Comparison of ENCODE assay signal across 8 mouse cellular contexts in the genomic region with DNA sequence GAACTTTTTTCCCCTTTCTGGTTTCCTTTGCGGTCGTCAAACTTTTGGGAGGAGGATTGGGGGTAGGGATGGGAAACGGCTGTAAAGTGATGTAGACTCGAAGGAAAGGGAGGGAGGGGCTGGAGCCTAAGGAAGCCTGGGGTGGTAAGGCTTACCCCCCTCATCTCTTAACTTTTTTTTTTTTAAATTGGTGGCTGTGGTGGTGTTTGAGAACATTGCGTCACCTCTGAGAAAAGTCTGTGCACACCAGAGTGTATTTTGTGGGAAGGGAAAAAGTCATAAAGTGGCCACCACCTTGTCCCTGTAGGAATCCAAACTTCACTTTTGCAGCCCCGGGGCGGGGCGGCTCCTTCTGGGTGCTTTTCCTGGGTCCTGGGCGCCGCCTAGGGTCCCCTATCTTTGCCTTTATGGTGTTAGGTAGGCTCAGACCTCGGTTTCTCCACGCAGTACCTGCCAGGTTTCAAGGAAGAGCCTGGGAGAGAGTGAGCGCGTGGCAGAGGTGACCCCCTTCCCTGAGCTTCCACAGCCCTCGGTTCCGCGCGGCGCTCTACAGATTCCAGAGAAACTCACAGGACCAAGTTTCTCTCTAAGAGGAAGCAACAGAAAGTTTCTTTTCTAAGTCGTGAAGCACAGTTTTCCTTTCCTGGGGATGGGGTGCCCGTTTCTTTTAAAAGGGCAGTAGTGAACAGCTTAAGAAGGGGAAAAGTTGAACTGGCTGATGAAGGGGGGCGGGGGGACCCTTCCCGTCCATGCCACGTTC. TPM values are rescaled to one million over a fixed set of nuclear protein-coding genes. Genes with fewer than 3 reads are reported as not detected.
DNase-seq lines count a peak whose midpoint lies in the region; ATAC-seq and TF ChIP-seq lines count a peak whose summit lies in the region.

No protein-coding gene starts in this region.

- H3K9ac ChIP-seq in forebrain, embryonic 15.5 days (replicated peaks), result peak overlapping the region; percentile 61
- H3K9ac ChIP-seq in intestine, embryonic 15.5 days, result peak overlapping the region; percentile 74
- H3K9ac ChIP-seq in lung, postnatal 0 days (replicated peaks; ENCODE audit: low read depth), result peak overlapping the region; percentile 43
- peak overlapping the region; percentile 59 for H3K9ac ChIP-seq in stomach, embryonic 15.5 days

- no peaks in the 10 kb centered on the region for H3K36me3 ChIP-seq in forebrain, embryonic 15.5 days
- no peaks in the 10 kb centered on the region for H3K36me3 ChIP-seq in intestine, embryonic 15.5 days
- H3K36me3 ChIP-seq in lung, postnatal 0 days (ENCODE audit: insufficient read depth, low read length), result no peaks in the 10 kb centered on the region
- H3K36me3 ChIP-seq in stomach, embryonic 15.5 days, result no peaks in the 10 kb centered on the region

- H3K4me1 ChIP-seq in forebrain, embryonic 15.5 days, result peaks cover 12% of the 10 kb centered on the region
- H3K4me1 ChIP-seq in intestine, embryonic 15.5 days (replicated peaks), result peaks cover 11% of the 10 kb centered on the region; the same call in 1 of the 2 replicates
- no peaks in the 10 kb centered on the region for H3K4me1 ChIP-seq in lung, postnatal 0 days (ENCODE audit: insufficient read depth, low read depth, low read length)
- H3K4me1 ChIP-seq in stomach, embryonic 15.5 days, result 0 out of 2 replicates have a peak, but pooled peaks cover 11% of the 10 kb centered on the region

- peak; percentile 16 for DNase-seq in urinary bladder, postnatal 25 days (ENCODE audit: low spot score)
- no peak for DNase-seq in urinary bladder, adult 2 months (ENCODE audit: low spot score)
- no peak for DNase-seq in lung, postnatal 0 days (ENCODE audit: low spot score)
- no peak for DNase-seq in right cerebral cortex, postnatal 25 days
- no peak for DNase-seq in spleen, postnatal 14 days (ENCODE audit: low spot score in 2 of 2)

- no peak for TF ChIP-seq CTCF in lung, postnatal 0 days (IDR thresholded peaks at IDR 0.05)

- peak overlapping the region; percentile 65 for H3K4me3 ChIP-seq in forebrain, embryonic 15.5 days
- peak overlapping the region; percentile 76 for H3K4me3 ChIP-seq in intestine, embryonic 15.5 days (replicated peaks)
- H3K4me3 ChIP-seq in lung, postnatal 0 days (ENCODE audit: low read depth, low read length), result peak overlapping the region; percentile 60
- H3K4me3 ChIP-seq in stomach, embryonic 15.5 days (replicated peaks), result peak overlapping the region; percentile 65

- peak overlapping the region; percentile 98 for H3K4me2 ChIP-seq in forebrain, embryonic 15.5 days (replicated peaks)
- peak overlapping the region; percentile 94 for H3K4me2 ChIP-seq in intestine, embryonic 15.5 days (replicated peaks)
- H3K4me2 ChIP-seq in lung, postnatal 0 days (replicated peaks; ENCODE audit: low read depth, low read length), result peak overlapping the region; percentile 85
- H3K4me2 ChIP-seq in stomach, embryonic 15.5 days, result peak overlapping the region; percentile 90

- WGBS in forebrain, embryonic 15.5 days, result under 1% methylated on average over 23 of the region's 24 CpGs
- WGBS in intestine, embryonic 15.5 days, result 1% methylated on average over 24 of the region's 24 CpGs
- under 1% methylated on average over 24 of the region's 24 CpGs for WGBS in lung, postnatal 0 days
- whole genome bisulfite sequencing in stomach, embryonic 15.5 days, result under 1% methylated on average over 24 of the region's 24 CpGs

- no peak for TF ChIP-seq EP300 in lung, postnatal 0 days (IDR thresholded peaks at IDR 0.05)

- H3K9me3 ChIP-seq in forebrain, embryonic 15.5 days, result no peaks in the 10 kb centered on the region
- no peaks in the 10 kb centered on the region for H3K9me3 ChIP-seq in intestine, embryonic 15.5 days
- no peaks in the 10 kb centered on the region for H3K9me3 ChIP-seq in lung, postnatal 0 days (ENCODE audit: low read length)
- H3K9me3 ChIP-seq in stomach, embryonic 15.5 days, result no peaks in the 10 kb centered on the region

- no peaks in the 10 kb centered on the region for H3K27me3 ChIP-seq in forebrain, embryonic 15.5 days
- no peaks in the 10 kb centered on the region for H3K27me3 ChIP-seq in intestine, embryonic 15.5 days (replicated peaks)
- no peaks in the 10 kb centered on the region for H3K27me3 ChIP-seq in lung, postnatal 0 days (replicated peaks; ENCODE audit: insufficient read depth, low read length)
- H3K27me3 ChIP-seq in stomach, embryonic 15.5 days (replicated peaks), result no peaks in the 10 kb centered on the region

- peak; percentile 29 for ATAC-seq in forebrain, embryonic 15.5 days (replicated peaks)
- ATAC-seq in intestine, embryonic 15.5 days, result peak; percentile 46
- peak; percentile 2; the same call in 1 of the 2 replicates for ATAC-seq in lung, postnatal 0 days
- peak; percentile 29; the same call in 1 of the 2 replicates for ATAC-seq in stomach, embryonic 15.5 days (ENCODE audit: insufficient read depth, low FRiP score, low read depth)

- no peak overlapping the region for H3K27ac ChIP-seq in forebrain, embryonic 15.5 days (replicated peaks)
- peak overlapping the region; percentile 91 for H3K27ac ChIP-seq in intestine, embryonic 15.5 days
- peak overlapping the region; percentile 86 for H3K27ac ChIP-seq in lung, postnatal 0 days (ENCODE audit: low read length)
- peak overlapping the region; percentile 92 for H3K27ac ChIP-seq in stomach, embryonic 15.5 days

RNA-seq across cellular contexts. Expression of a gene that starts 0.6 kb away (rescaled TPM):
- polyA plus RNA-seq in urinary bladder, adult 2 months (2012; rRNA removed), result 689 and 872 TPM in 2 replicates
- polyA plus RNA-seq in forebrain, embryonic 15.5 days (2015; fragmentation: Nextera tagmentation; extraction: Ambion mirVana), result 28.2 and 32.8 TPM in 2 replicates
- 79.0 and 83.2 TPM in 2 replicates for polyA plus RNA-seq in intestine, embryonic 15.5 days (2015; fragmentation: Nextera tagmentation; extraction: Ambion mirVana)
- 250 and 295 TPM in 2 replicates for polyA plus RNA-seq in lung, postnatal 0 days (2015; fragmentation: Nextera tagmentation; extraction: Ambion mirVana)
- polyA plus RNA-seq in stomach, embryonic 15.5 days (2015; fragmentation: Nextera tagmentation; extraction: Ambion mirVana), result 117 and 124 TPM in 2 replicates
